Mouse (Mus musculus) layer of hippocampus, postnatal 36 days (tissue): Measurements from ENCODE around the gene Epc2. TPM values are rescaled to one million over a fixed set of nuclear protein-coding genes. Genes with fewer than 3 reads are reported as not detected.
"Not testable (repeated sequence)": the region's sequence is repeated elsewhere in the genome, so short reads cannot be mapped to it uniquely, and the experiment has no call there.

Source experiments
- DNase-seq, 2 experiments: peaks; one replicate each; pipeline ENCODE4 v3.0.0; 2022
- total RNA-seq, 2 experiments: library from RNA; stranded (reverse); gene quantifications; 2 replicates each; pipeline ENCODE4 v1.2.3; 2021

The Epc2 gene
- total RNA-seq, 2 experiments from 2014 or later, result 51.8 to 53.9 TPM

GRCm38 (mm10) chr2:49471641-49472355, 20.5 kb downstream of the Epc2 start:
- DNase-seq, result no peak

DNA sequence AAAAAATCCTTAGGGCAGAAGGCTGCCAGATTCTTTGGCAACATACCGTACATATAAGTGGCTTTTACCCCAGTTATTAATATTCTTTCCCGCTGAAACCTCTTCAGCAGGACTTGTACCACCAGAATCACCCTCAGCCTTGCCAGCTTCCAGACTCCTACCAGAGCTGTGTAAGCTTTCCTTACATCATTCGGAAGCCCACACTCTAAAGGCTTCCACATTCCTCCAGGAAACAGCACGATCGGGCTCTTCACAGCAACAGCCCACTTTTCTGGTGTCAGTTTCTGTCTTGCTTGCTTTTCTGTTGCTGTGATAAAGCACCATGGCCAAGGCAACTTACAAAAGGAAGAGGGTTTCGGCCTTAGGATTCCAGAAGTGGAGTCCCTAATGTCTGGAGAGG, 21.2 kb downstream of the Epc2 start:
- DNase-seq, result no peak

DNA sequence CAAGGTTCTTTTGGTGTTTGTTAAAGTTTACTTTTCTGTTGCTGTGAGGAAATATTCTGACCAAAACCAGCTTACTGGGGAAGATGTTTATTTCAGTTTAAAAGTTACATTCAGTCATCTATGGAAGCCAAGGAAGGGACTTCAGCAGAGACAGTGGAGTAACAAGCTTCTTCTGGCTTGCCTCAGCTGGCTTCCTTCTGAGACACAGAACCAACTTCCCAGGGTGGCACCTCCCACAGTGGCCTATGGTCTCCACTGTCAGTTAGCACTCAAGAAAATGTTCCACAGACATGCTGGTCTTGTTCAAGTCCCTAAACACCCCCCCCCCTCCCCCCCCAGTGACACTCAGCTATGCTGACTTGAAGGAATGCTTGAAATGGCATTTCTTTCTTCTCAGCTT, 30.9 kb downstream of the Epc2 start:
- DNase-seq, result no peak

DNA sequence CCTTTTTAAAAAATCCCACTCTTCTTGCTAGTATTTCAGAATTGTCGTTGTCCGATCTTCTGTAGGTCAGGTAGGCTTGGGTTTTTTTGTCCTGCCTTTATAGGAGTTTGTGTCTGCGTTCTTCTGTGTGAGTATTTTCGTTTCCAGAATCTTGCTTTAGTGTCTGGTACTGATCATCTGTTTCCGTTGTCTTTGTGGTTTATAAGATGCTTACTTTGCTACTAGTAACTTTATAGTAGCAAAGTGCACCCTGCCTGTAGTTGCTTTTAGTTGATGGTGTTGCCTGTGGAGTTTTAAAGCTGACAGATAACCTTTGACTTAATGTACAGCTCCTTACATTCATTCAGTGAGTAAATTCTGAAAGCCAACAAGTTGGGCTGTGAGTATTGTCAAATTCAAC, 32.1 kb downstream of the Epc2 start:
- no peak for DNase-seq

DNA sequence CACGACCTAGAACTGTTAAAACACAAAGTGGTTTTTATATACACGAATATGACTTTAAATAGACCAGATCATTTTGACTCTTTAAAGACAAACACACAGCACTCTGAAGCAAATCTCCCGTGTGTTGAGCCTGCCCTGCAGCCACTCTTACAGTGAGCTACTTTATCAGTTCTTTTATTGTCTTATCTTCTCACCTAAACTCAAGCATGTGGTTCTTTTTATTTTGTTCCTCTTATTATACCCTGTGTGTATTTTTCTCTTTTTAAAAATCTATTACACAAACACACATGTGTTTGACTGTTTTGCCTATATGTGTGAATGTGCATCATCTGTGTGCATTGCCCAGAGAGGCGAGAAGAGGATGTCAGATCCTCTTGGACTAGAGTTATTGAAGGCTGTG, 50.1 kb downstream of the Epc2 start:
- DNase-seq, result no peak

DNA sequence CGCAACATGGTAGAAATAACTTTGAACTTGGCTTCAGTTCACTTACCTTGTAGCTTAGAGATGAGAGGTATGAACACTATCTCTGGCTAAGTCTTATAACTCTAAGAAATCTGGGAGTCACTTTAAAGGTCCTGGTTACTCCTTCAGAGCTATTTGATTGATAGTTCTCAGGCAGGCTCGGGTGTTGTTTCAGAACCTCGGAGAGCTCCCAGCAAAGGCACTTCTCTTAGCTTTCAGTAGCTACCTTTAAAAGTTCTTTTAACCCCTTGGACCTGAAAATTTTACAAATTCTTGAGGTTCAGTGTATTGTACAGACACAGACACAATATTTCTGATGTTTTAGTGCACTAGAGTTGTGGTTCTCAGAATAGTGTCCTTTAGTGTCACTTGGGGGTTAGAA, 52.3 kb downstream of the Epc2 start:
- no peak for DNase-seq

GRCm38 (mm10) chr2:49505151-49505550, 53.9 kb downstream of the Epc2 start:
- DNase-seq, result not testable (repeated sequence)

- DNase-seq, result no peak
Observed at GRCm38 (mm10) chr2:49510832-49511231, 59.5 kb downstream of the Epc2 start.

- DNase-seq, result no peak
Observed at GRCm38 (mm10) chr2:49516011-49516410, 64.7 kb downstream of the Epc2 start.

DNA sequence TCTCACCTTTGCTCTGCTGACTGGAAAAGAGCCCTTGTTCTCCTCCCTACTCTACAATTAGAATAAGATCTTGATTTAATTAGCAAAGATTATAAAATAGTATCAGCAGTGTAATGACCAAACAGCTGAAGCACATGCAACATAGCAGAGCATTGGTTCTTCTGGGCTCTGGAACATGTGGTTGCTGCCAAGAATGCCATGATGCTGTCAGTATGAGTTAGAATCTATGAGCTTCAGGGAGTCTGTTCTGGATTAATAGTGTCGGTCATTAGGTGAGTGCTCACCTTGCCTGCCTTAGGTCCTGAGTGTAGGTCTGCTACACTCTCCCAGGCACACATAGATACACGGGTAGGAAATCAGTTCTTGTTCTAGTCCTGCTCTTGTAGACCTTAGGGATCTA, 69.1 kb downstream of the Epc2 start:
- DNase-seq, result no peak

GRCm38 (mm10) chr2:49520989-49521388, 69.7 kb downstream of the Epc2 start:
- DNase-seq, result no peak

DNA sequence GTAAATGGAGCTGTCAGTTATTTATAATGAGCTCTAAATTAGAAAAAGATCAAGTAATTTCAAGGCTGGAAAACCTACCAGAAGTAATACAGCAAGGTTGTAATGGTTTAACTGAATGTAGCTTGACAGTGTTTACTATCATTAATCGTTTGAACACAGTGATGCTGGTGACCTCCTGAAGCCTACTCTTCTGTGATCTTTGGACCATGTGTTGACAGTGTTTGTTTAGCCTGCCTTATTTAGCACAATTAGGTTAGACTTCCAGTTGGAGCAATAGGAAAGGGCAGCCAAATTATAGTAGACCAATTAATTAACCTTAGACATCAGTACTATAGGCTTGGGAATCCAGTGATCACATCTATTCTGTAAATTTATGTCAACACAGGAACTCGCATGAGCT, 70.3 kb downstream of the Epc2 start:
- DNase-seq, result no peak

DNA sequence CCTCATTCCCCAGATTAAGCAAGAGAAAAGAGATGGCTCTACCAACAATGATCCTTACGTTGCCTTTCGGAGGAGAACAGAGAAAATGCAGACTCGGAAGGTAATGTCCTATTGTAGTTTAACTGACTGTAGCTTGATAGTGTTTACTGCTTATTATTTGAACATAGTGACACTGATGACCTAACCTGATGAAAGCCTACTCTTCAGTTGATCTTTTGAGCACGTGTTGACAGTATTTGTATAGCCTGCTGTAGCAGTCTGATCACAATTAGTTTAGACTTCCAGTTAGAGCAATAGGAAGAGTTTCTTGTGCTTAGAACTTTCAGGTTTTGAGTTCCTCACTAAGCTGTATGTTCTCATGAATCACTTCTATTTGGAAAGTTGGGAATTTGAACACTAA, 71.3 kb downstream of the Epc2 start:
- no peak for DNase-seq

GRCm38 (mm10) chr2:49537147-49537546, 85.9 kb downstream of the Epc2 start:
- no peak for DNase-seq

- DNase-seq, result no peak
Observed at GRCm38 (mm10) chr2:49538056-49538455, 86.8 kb downstream of the Epc2 start.

- DNase-seq, result no peak
Observed at GRCm38 (mm10) chr2:49539745-49540144, 88.5 kb downstream of the Epc2 start.

- DNase-seq, result no peak
Observed at GRCm38 (mm10) chr2:49547813-49548212, 96.5 kb downstream of the Epc2 start.

GRCm38 (mm10) chr2:49548492-49548891, 97.2 kb downstream of the Epc2 start:
- DNase-seq, result no peak

GRCm38 (mm10) chr2:49553096-49553495, 101.8 kb downstream of the Epc2 start:
- no peak for DNase-seq

- DNase-seq, result no peak
Observed at GRCm38 (mm10) chr2:49557339-49557738, 106.1 kb downstream of the Epc2 start.

DNA sequence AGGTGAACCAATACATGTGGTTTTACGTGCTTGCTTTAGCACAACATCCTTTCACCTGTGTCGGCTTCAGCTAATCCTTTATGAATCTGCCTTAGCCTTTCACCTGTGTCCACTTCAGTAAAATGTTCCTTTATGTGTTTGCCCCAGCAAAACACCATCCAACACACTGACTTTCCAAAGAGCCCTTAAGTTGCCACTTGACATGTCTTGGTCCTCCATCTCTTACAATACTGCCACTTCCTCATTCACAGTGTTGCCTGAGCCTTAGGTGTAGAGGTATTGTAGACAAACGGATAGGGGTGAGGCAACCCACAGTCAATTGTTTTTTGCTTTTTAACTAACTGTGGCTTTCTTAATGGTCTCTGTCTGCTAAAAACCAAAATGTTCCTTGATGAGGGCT, 107.1 kb downstream of the Epc2 start:
- DNase-seq, result no peak

DNA sequence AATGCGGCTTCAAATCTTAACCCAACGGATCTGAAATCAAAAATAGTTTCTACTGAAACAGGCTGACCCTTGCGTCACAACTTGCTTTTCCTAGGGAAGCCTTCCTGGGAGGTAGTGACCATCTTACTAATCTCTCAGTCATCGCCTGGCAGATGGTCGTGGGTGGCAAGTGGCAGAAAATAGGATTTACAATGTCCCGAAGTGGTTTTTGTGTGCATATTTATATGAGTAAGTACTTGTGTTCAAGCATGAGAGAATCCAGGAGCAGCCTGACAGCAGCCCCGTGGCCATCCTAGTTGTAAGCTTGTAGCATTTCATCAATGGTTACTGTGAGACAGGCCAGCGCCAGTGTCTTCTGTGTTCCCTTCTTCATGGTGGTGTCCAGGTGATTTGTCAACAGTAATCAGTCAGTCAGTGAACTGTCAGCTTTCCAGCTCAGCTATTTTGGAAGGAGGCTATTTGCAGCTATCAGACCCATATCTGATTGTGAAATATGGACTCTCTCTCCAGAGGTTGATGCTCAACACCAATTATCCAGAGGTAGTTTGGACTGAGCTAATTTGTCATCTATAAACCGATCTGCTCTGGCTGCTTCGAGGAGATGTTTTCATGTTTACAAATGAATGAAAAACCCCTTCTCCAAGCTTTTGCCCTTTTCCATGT, 111.5 kb downstream of the Epc2 start:
- DNase-seq, result no peak

DNA sequence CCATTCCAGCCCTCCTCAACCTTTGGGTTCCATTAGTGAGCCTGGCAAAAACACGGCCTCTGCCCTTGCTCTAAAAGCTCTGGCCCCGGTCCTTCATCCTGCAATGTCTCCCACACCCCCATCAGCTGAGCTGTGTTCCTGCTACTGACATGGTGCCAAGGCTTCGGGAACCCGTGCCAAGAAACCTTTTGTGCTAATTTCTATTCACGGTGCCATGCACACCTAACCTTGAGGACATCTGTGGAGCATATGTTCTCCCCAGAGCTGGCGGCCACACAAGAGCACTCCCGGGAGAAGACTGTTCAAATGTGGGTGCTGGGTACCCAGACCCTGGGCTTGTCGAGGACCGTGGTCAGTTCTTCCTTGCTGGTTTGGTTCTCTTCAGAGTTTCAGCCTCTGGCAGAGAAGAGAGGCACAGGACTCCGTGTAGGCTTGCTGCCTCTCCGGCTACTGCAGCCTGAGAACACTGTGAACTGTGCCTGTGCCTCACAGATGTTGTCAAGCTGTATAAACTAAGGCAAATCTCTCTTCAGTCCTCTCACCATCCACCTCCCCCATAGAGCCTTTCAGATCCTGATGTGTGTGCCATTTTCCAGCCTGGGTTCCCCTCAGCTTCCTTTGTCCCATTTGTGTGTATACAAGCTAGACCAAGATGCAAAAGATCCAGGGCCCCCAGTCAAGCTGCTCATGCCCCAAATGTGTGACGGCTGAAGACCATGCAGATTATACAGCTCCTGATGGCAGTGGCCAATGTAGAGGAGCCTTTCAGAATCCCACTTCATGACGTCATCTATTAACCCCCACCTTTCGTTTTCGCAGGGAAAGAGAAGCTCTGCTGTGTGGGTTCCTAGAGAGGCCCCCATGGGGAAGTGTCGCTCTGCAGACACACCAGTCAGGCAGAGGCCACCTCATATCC, 118.8 kb downstream of the Epc2 start:
- peak; percentile 36 to 42 for DNase-seq

DNA sequence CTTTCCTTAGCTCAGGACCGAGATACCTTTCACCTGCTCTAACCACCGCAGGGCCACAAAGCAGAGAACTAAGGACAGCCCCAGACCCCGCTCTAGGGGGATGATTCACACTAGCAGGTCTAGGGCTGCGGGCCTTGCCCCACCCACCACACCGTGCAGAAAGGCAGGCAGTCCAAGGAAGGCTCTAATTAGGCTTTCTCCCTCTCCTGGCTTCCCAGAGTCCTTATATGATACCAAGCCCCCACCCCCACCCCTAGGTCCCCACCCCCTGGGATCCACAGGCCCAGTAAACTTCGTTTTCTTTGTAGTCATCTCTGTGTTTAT, 119.5 kb downstream of the Epc2 start:
- no peak for DNase-seq
